Mouse (Mus musculus): Measurements from ENCODE around the gene Mctp2. TPM values are rescaled to one million over a fixed set of nuclear protein-coding genes. Genes with fewer than 3 reads are reported as not detected.
A peak's percentile ranks its signal among the peaks of the same experiment; 100 is the strongest.

Gene Mctp2
- polyA plus RNA-seq, 1 experiment from 2014 or later: 1.7 TPM

- no peak overlapping the region for H3K27ac ChIP-seq (ENCODE audit: low read depth)
- no peaks in the 10 kb centered on the region for H3K27me3 ChIP-seq (ENCODE audit: insufficient read depth, low read length)
- no peak for DNase-seq
- no peak for TF ChIP-seq EP300 (IDR thresholded peaks at IDR 0.05; ENCODE audit: low read depth)
- TF ChIP-seq CTCF (IDR thresholded peaks at IDR 0.05; ENCODE audit: low read depth): peak; percentile 26; the same call in 1 of the 2 replicates
- no peak overlapping the region for H3K4me2 ChIP-seq (ENCODE audit: low read depth, low read length)
- no peak overlapping the region for H3K9ac ChIP-seq (replicated peaks)
- no peak for ATAC-seq
- H3K4me3 ChIP-seq (ENCODE audit: low read depth, low read length): no peak overlapping the region
- 58% methylated on average over 4 of the region's 4 CpGs for WGBS (ENCODE audit: insufficient replicate concordance)
- H3K36me3 ChIP-seq (replicated peaks; ENCODE audit: insufficient read depth, low read length): no peaks in the 10 kb centered on the region
- peaks cover 12% of the 10 kb centered on the region; the same call in 1 of the 2 replicates for H3K4me1 ChIP-seq (ENCODE audit: insufficient read depth)
- H3K9me3 ChIP-seq (ENCODE audit: low read length): no peaks in the 10 kb centered on the region
Measured at GRCm38 (mm10) chr7:72301667-72302066, 4.7 kb downstream of the Mctp2 start.

GRCm38 (mm10) chr7:72299726-72300125, 6.7 kb downstream of the Mctp2 start:
- H3K36me3 ChIP-seq (replicated peaks; ENCODE audit: insufficient read depth, low read length): no peaks in the 10 kb centered on the region
- DNase-seq (peak; percentile 27), ATAC-seq (no peak)
- 40% methylated on average over 6 of the region's 6 CpGs for WGBS (ENCODE audit: insufficient replicate concordance)
- peaks cover 8% of the 10 kb centered on the region; the same call in 1 of the 2 replicates for H3K4me1 ChIP-seq (ENCODE audit: insufficient read depth)
- no peak overlapping the region for H3K9ac ChIP-seq (replicated peaks)
- H3K27ac ChIP-seq (ENCODE audit: low read depth): no peak overlapping the region
- no peaks in the 10 kb centered on the region for H3K27me3 ChIP-seq (ENCODE audit: insufficient read depth, low read length)
- no peak overlapping the region for H3K4me3 ChIP-seq (ENCODE audit: low read depth, low read length)
- no peak for TF ChIP-seq CTCF (IDR thresholded peaks at IDR 0.05; ENCODE audit: low read depth)
- no peak for TF ChIP-seq EP300 (IDR thresholded peaks at IDR 0.05; ENCODE audit: low read depth)
- no peak overlapping the region for H3K4me2 ChIP-seq (ENCODE audit: low read depth, low read length)
- H3K9me3 ChIP-seq (ENCODE audit: low read length): no peaks in the 10 kb centered on the region

- no peak overlapping the region for H3K4me3 ChIP-seq (ENCODE audit: low read depth, low read length)
- no peak for TF ChIP-seq EP300 (IDR thresholded peaks at IDR 0.05; ENCODE audit: low read depth)
- no peak for TF ChIP-seq CTCF (IDR thresholded peaks at IDR 0.05; ENCODE audit: low read depth)
- no peaks in the 10 kb centered on the region for H3K9me3 ChIP-seq (ENCODE audit: low read length)
- H3K27ac ChIP-seq (ENCODE audit: low read depth): no peak overlapping the region
- DNase-seq: no peak
- no peak for ATAC-seq
- no peak overlapping the region for H3K4me2 ChIP-seq (ENCODE audit: low read depth, low read length)
- WGBS (ENCODE audit: insufficient replicate concordance): 52% methylated on average over 5 of the region's 5 CpGs
- no peaks in the 10 kb centered on the region for H3K36me3 ChIP-seq (replicated peaks; ENCODE audit: insufficient read depth, low read length)
- H3K27me3 ChIP-seq (ENCODE audit: insufficient read depth, low read length): no peaks in the 10 kb centered on the region
- no peak overlapping the region for H3K9ac ChIP-seq (replicated peaks)
- no peaks in the 10 kb centered on the region; the same call in none of the 2 replicates for H3K4me1 ChIP-seq (ENCODE audit: insufficient read depth)
Measured at GRCm38 (mm10) chr7:72297013-72297412, 9.4 kb downstream of the Mctp2 start.

- TF ChIP-seq CTCF (IDR thresholded peaks at IDR 0.05; ENCODE audit: low read depth) (no peak), EP300 (IDR thresholded peaks at IDR 0.05; ENCODE audit: low read depth) (no peak)
- WGBS (ENCODE audit: insufficient replicate concordance): 80% methylated on average over 2 of the region's 2 CpGs
- H3K9ac ChIP-seq (replicated peaks): no peak overlapping the region
- no peak overlapping the region for H3K27ac ChIP-seq (ENCODE audit: low read depth)
- DNase-seq: no peak
- no peaks in the 10 kb centered on the region for H3K9me3 ChIP-seq (ENCODE audit: low read length)
- H3K36me3 ChIP-seq (replicated peaks; ENCODE audit: insufficient read depth, low read length): no peaks in the 10 kb centered on the region
- no peak for ATAC-seq
- no peak overlapping the region for H3K4me2 ChIP-seq (ENCODE audit: low read depth, low read length)
- no peaks in the 10 kb centered on the region for H3K27me3 ChIP-seq (ENCODE audit: insufficient read depth, low read length)
- H3K4me1 ChIP-seq (ENCODE audit: insufficient read depth): no peaks in the 10 kb centered on the region; the same call in none of the 2 replicates
- no peak overlapping the region for H3K4me3 ChIP-seq (ENCODE audit: low read depth, low read length)
Measured at GRCm38 (mm10) chr7:72296171-72296570, 10.2 kb downstream of the Mctp2 start.

- ATAC-seq: no peak
- Histone ChIP-seq H3K36me3 (replicated peaks; ENCODE audit: insufficient read depth, low read length) (no peaks in the 10 kb centered on the region), H3K27ac (ENCODE audit: low read depth) (no peak overlapping the region), H3K9ac (replicated peaks) (no peak overlapping the region), H3K27me3 (ENCODE audit: insufficient read depth, low read length) (no peaks in the 10 kb centered on the region), H3K4me2 (ENCODE audit: low read depth, low read length) (no peak overlapping the region), H3K4me1 (ENCODE audit: insufficient read depth) (no peaks in the 10 kb centered on the region; the same call in none of the 2 replicates), H3K4me3 (ENCODE audit: low read depth, low read length) (no peak overlapping the region), H3K9me3 (ENCODE audit: low read length) (no peaks in the 10 kb centered on the region)
- WGBS (ENCODE audit: insufficient replicate concordance): 53% methylated on average over 2 of the region's 2 CpGs
- TF ChIP-seq EP300 (IDR thresholded peaks at IDR 0.05; ENCODE audit: low read depth): no peak
- TF ChIP-seq CTCF (IDR thresholded peaks at IDR 0.05; ENCODE audit: low read depth): no peak
- DNase-seq: no peak
Measured at GRCm38 (mm10) chr7:72294886-72295285, 11.5 kb downstream of the Mctp2 start.

GRCm38 (mm10) chr7:72293784-72294538, 12.4 kb downstream of the Mctp2 start:
- no peak overlapping the region for H3K4me2 ChIP-seq (ENCODE audit: low read depth, low read length)
- H3K4me1 ChIP-seq (ENCODE audit: insufficient read depth): no peaks in the 10 kb centered on the region; the same call in none of the 2 replicates
- no peak overlapping the region for H3K9ac ChIP-seq (replicated peaks)
- TF ChIP-seq EP300 (IDR thresholded peaks at IDR 0.05; ENCODE audit: low read depth): no peak
- no peak for TF ChIP-seq CTCF (IDR thresholded peaks at IDR 0.05; ENCODE audit: low read depth)
- H3K9me3 ChIP-seq (ENCODE audit: low read length): no peaks in the 10 kb centered on the region
- H3K27me3 ChIP-seq (ENCODE audit: insufficient read depth, low read length): no peaks in the 10 kb centered on the region
- H3K36me3 ChIP-seq (replicated peaks; ENCODE audit: insufficient read depth, low read length): no peaks in the 10 kb centered on the region
- no peak overlapping the region for H3K27ac ChIP-seq (ENCODE audit: low read depth)
- no peak for ATAC-seq
- no peak overlapping the region for H3K4me3 ChIP-seq (ENCODE audit: low read depth, low read length)
- no peak for DNase-seq
- WGBS (ENCODE audit: insufficient replicate concordance): 81% methylated on average over 4 of the region's 4 CpGs
